ENCODE assay signal across 19 mouse cellular contexts in the genomic region with DNA sequence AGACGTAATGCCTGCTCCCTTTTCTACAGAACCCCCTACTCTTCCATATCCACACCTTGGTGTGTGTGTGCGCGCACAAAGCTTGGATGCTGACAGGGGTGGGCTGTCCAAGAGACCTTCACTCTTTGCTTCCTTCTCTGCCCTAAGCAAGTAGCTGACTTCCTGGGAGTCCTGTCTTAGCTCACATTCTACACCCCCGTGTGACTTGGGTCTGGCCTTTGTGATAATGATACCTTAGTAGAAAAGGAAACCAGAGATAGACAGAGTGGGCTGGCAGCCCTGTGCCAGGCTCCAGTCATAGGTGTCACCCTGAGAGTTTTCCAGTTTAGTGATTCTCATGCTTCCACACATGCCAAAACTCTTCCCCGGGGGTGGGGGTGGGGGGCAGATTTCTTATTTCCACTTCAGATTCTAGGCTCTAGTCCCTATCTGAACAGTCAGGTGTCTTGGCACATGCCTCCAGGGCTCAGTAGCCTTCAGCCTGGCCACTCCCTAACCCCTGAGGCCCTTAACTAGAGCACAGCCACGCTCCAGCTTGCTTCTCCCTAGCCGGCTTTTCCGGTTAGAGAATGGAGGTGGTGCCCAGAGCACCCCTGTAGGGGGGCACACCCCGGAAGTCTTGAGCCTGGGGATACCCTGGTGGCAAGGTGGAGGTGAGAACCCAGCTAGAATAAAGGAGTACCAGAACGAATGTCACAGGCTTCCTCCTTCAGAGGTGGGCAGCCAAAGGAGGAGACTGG. TPM values are rescaled to one million over a fixed set of nuclear protein-coding genes. Genes with fewer than 3 reads are reported as not detected.
DNase-seq lines count a peak whose midpoint lies in the region; ATAC-seq lines count a peak whose summit lies in the region.
"Had no signal": no experiment of that assay in that cellular context is flagged by ENCODE, and none has a peak within 500 bp of the region (broad histone marks: within the 10 kb centered on the region; RNA-seq: fewer than 3 reads in every experiment).

No protein-coding gene starts in this region.

- no peaks in the 10 kb centered on the region for H3K9me3 ChIP-seq in heart, embryonic 10.5 days
- no peaks in the 10 kb centered on the region for H3K9me3 ChIP-seq in intestine, embryonic 15.5 days
- H3K9me3 ChIP-seq in midbrain, embryonic 16.5 days (replicated peaks; ENCODE audit: control insufficient read depth, low read length, poor library complexity, severe bottlenecking) = no peaks in the 10 kb centered on the region
- H3K9me3 ChIP-seq: heart, embryonic 12.5 days; limb, embryonic 12.5 days; midbrain, embryonic 12.5 days had no signal

- H3K4me2 ChIP-seq in intestine, embryonic 15.5 days (replicated peaks) = no peak overlapping the region
- no peak overlapping the region for H3K4me2 ChIP-seq in midbrain, embryonic 16.5 days (ENCODE audit: low read length)
- H3K4me2 ChIP-seq: heart, embryonic 12.5 days; limb, embryonic 12.5 days; midbrain, embryonic 12.5 days had no signal

- no peak overlapping the region for H3K27ac ChIP-seq in heart, embryonic 10.5 days
- H3K27ac ChIP-seq in intestine, embryonic 15.5 days = no peak overlapping the region
- H3K27ac ChIP-seq in midbrain, embryonic 16.5 days (ENCODE audit: low read length) = no peak overlapping the region
- H3K27ac ChIP-seq: limb, embryonic 12.5 days; midbrain, embryonic 12.5 days had no signal

- 52% methylated on average over 10 of the region's 10 CpGs for WGBS in heart, embryonic 10.5 days
- WGBS in intestine, embryonic 15.5 days = 51% methylated on average over 10 of the region's 10 CpGs
- WGBS in midbrain, embryonic 16.5 days = 68% methylated on average over 10 of the region's 10 CpGs

- H3K36me3 ChIP-seq in heart, embryonic 10.5 days = no peaks in the 10 kb centered on the region
- no peaks in the 10 kb centered on the region for H3K36me3 ChIP-seq in intestine, embryonic 15.5 days
- H3K36me3 ChIP-seq in midbrain, embryonic 16.5 days (ENCODE audit: control insufficient read depth, insufficient read depth, low read length) = no peaks in the 10 kb centered on the region
- H3K36me3 ChIP-seq: heart, embryonic 12.5 days; limb, embryonic 12.5 days; midbrain, embryonic 12.5 days had no signal

- H3K27me3 ChIP-seq in heart, embryonic 10.5 days (ENCODE audit: insufficient read depth, poor library complexity, severe bottlenecking) = peaks cover 54% of the 10 kb centered on the region
- H3K27me3 ChIP-seq in intestine, embryonic 15.5 days (replicated peaks) = no peaks in the 10 kb centered on the region; the same call in 1 of the 2 replicates
- H3K27me3 ChIP-seq in midbrain, embryonic 16.5 days (ENCODE audit: control insufficient read depth, insufficient read depth, low read depth, low read length) = peaks cover 12% of the 10 kb centered on the region; the same call in 1 of the 2 replicates

- DNase-seq in heart, adult 11 months = peak; percentile 88
- no peak for DNase-seq in heart, embryonic 10.5 days (ENCODE audit: low spot score)
- DNase-seq in lung, adult 18-20 months = peak; percentile 76 to 86
- DNase-seq in layer of hippocampus, adult 18-20 months (ENCODE audit: low spot score in 2 of 2) = no peak
- no peak for DNase-seq in natural killer cell, adult 2 months (ENCODE audit: low spot score in 2 of 2)
- DNase-seq: cerebellum, adult 11-12 months; gastrocnemius, postnatal 25 days; heart, postnatal 4 days; right cerebral cortex, postnatal 4 days; thymus, postnatal 36 days had no signal

- ATAC-seq in intestine, embryonic 15.5 days = peak; percentile 71
- peak; percentile 47 for ATAC-seq in megakaryocyte progenitor cell, adult 5-6 weeks (replicated peaks; ENCODE audit: poor library complexity)
- no peak for ATAC-seq in midbrain, embryonic 16.5 days

- H3K4me1 ChIP-seq in heart, embryonic 10.5 days = peaks cover 9% of the 10 kb centered on the region
- H3K4me1 ChIP-seq in intestine, embryonic 15.5 days (replicated peaks) = peaks cover 4% of the 10 kb centered on the region; the same call in 1 of the 2 replicates
- 0 out of 2 replicates have a peak, but pooled peaks cover 2% of the 10 kb centered on the region for H3K4me1 ChIP-seq in midbrain, embryonic 16.5 days (ENCODE audit: control insufficient read depth, insufficient read depth, low read length)

- H3K4me3 ChIP-seq in heart, embryonic 10.5 days = no peak overlapping the region
- H3K4me3 ChIP-seq in intestine, embryonic 15.5 days (replicated peaks) = no peak overlapping the region
- H3K4me3 ChIP-seq in midbrain, embryonic 16.5 days (ENCODE audit: low read depth, low read length) = no peak overlapping the region
- H3K4me3 ChIP-seq: erythroblast, embryonic 14.5 days; heart, embryonic 12.5 days; limb, embryonic 12.5 days; midbrain, embryonic 12.5 days had no signal

- H3K9ac ChIP-seq in intestine, embryonic 15.5 days = no peak overlapping the region
- H3K9ac ChIP-seq in midbrain, embryonic 16.5 days (ENCODE audit: low read depth, low read length) = no peak overlapping the region
- H3K9ac ChIP-seq: heart, embryonic 12.5 days; limb, embryonic 12.5 days; midbrain, embryonic 12.5 days had no signal

RNA-seq across cellular contexts. Expression of a gene that starts 4.2 kb away (rescaled TPM):
- polyA plus RNA-seq in heart, embryonic 10.5 days (2016; fragmentation: Nextera tagmentation; extraction: Ambion mirVana) = 0.19 and 0.20 TPM in 2 replicates
- 2.2 and 2.8 TPM in 2 replicates for polyA plus RNA-seq in intestine, embryonic 15.5 days (2015; fragmentation: Nextera tagmentation; extraction: Ambion mirVana)
- not detected in 2 replicates for total RNA-seq in megakaryocyte progenitor cell, adult 5-6 weeks (2015)
- total RNA-seq in megakaryocyte progenitor cell, adult 5-6 weeks (2017) = not detected in 2 replicates
- polyA plus RNA-seq in midbrain, embryonic 16.5 days (2015; fragmentation: Nextera tagmentation; extraction: Ambion mirVana) = 0.05 TPM in 1 of 2 replicates, not detected in the other
- not detected for total RNA-seq in layer of hippocampus, adult 18-20 months (2021)
- polyA plus RNA-seq: erythroblast, embryonic 14.5 days; neural tube, embryonic 11.5 days had no signal

RNA-seq across cellular contexts. Expression of a gene that starts 7.8 kb away (rescaled TPM):
- polyA plus RNA-seq in heart, embryonic 10.5 days (2016; fragmentation: Nextera tagmentation; extraction: Ambion mirVana) = 27.5 and 30.0 TPM in 2 replicates
- polyA plus RNA-seq in intestine, embryonic 15.5 days (2015; fragmentation: Nextera tagmentation; extraction: Ambion mirVana) = 24.1 and 25.3 TPM in 2 replicates
- 29.7 and 34.2 TPM in 2 replicates for total RNA-seq in megakaryocyte progenitor cell, adult 5-6 weeks (2015)
- total RNA-seq in megakaryocyte progenitor cell, adult 5-6 weeks (2017) = 29.2 and 29.4 TPM in 2 replicates
- polyA plus RNA-seq in midbrain, embryonic 16.5 days (2015; fragmentation: Nextera tagmentation; extraction: Ambion mirVana) = 26.8 and 29.9 TPM in 2 replicates
- total RNA-seq in layer of hippocampus, adult 18-20 months (2021) = 100 to 1,000 TPM; 109 to 116 TPM

RNA-seq across cellular contexts. Expression of a gene that starts 7.9 kb away (rescaled TPM):
- polyA plus RNA-seq in heart, embryonic 10.5 days (2016; fragmentation: Nextera tagmentation; extraction: Ambion mirVana) = 0.59 TPM in 1 of 2 replicates, not detected in the other
- 0.34 and 0.87 TPM in 2 replicates for polyA plus RNA-seq in intestine, embryonic 15.5 days (2015; fragmentation: Nextera tagmentation; extraction: Ambion mirVana)
- 1.2 and 2.6 TPM in 2 replicates for total RNA-seq in megakaryocyte progenitor cell, adult 5-6 weeks (2015)
- not detected in 2 replicates for total RNA-seq in megakaryocyte progenitor cell, adult 5-6 weeks (2017)
- polyA plus RNA-seq in midbrain, embryonic 16.5 days (2015; fragmentation: Nextera tagmentation; extraction: Ambion mirVana) = 0.73 and 1.8 TPM in 2 replicates
- under 1 TPM; 0.46 to 0.62 TPM for total RNA-seq in layer of hippocampus, adult 18-20 months (2021)
- total RNA-seq: ES-E14 had no signal
- polyA plus RNA-seq: heart, embryonic 12.5 days had no signal

RNA-seq across cellular contexts. Expression of a gene that starts 13.5 kb away (rescaled TPM):
- polyA plus RNA-seq in heart, embryonic 10.5 days (2016; fragmentation: Nextera tagmentation; extraction: Ambion mirVana) = 0.55 and 1.5 TPM in 2 replicates
- polyA plus RNA-seq in intestine, embryonic 15.5 days (2015; fragmentation: Nextera tagmentation; extraction: Ambion mirVana) = 3.9 and 4.3 TPM in 2 replicates
- total RNA-seq in megakaryocyte progenitor cell, adult 5-6 weeks (2015) = 0.32 and 0.46 TPM in 2 replicates
- 0.04 and 0.14 TPM in 2 replicates for total RNA-seq in megakaryocyte progenitor cell, adult 5-6 weeks (2017)
- 51.2 and 58.5 TPM in 2 replicates for polyA plus RNA-seq in midbrain, embryonic 16.5 days (2015; fragmentation: Nextera tagmentation; extraction: Ambion mirVana)
- 10 to 100 TPM; 38.4 to 41.3 TPM for total RNA-seq in layer of hippocampus, adult 18-20 months (2021)
- polyA plus RNA-seq: erythroblast, embryonic 14.5 days had no signal

RNA-seq across cellular contexts. Expression of a gene that starts 17.2 kb away (rescaled TPM):
- 2.4 and 2.5 TPM in 2 replicates for polyA plus RNA-seq in heart, embryonic 10.5 days (2016; fragmentation: Nextera tagmentation; extraction: Ambion mirVana)
- polyA plus RNA-seq in intestine, embryonic 15.5 days (2015; fragmentation: Nextera tagmentation; extraction: Ambion mirVana) = 2.3 and 3.0 TPM in 2 replicates
- 2.5 and 3.9 TPM in 2 replicates for total RNA-seq in megakaryocyte progenitor cell, adult 5-6 weeks (2015)
- 2.3 and 2.8 TPM in 2 replicates for total RNA-seq in megakaryocyte progenitor cell, adult 5-6 weeks (2017)
- polyA plus RNA-seq in midbrain, embryonic 16.5 days (2015; fragmentation: Nextera tagmentation; extraction: Ambion mirVana) = 4.1 and 5.2 TPM in 2 replicates
- total RNA-seq in layer of hippocampus, adult 18-20 months (2021) = 10 to 100 TPM in 1 of 2 experiments, 1 to 10 TPM in 1; 8.9 to 12.2 TPM

Comparison
In these comparisons a context has a peak if more than half of its experiments do, and no peak if none do; other contexts are left out.
1. DNase-seq: peak in heart, adult 11 months (single experiment) and lung, adult 18-20 months (2 of 2); none in heart, embryonic 10.5 days (single experiment), layer of hippocampus, adult 18-20 months (0 of 2) and natural killer cell, adult 2 months (0 of 2).